In the genomic region with DNA sequence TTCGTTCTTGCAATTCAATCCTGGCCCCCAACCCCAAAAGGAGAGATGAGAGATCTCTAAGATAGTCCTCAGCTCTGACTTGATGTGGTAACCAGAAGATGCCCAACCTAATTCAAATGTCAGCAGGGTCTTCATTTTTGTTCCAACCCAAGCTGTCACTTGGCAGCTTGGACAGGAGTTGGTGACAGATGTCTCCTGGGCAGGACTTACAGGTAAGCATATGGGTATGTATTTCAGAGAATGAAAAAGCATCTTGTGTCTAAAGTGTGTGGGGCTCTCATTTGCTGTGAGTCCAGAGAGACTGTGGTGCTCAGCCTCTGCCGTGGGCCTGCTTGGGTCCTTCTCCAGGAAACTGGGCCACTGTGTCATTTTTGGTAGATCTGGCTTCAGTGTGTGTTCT, we compare ENCODE assay signal across 25 mouse cellular contexts. TPM values are rescaled to one million over a fixed set of nuclear protein-coding genes. Genes with fewer than 3 reads are reported as not detected.
DNase-seq lines count a peak whose midpoint lies in the region; ATAC-seq and TF ChIP-seq lines count a peak whose summit lies in the region.
"Had no signal": no experiment of that assay in that cellular context is flagged by ENCODE, and none has a peak within 500 bp of the region (broad histone marks: within the 10 kb centered on the region; RNA-seq: fewer than 3 reads in every experiment).

No protein-coding gene starts in this region.

- no peak overlapping the region for H3K9ac ChIP-seq in midbrain, postnatal 0 days (replicated peaks; ENCODE audit: low read length, poor library complexity, severe bottlenecking)
- no peak overlapping the region for H3K9ac ChIP-seq in midbrain, embryonic 16.5 days (ENCODE audit: low read depth, low read length)
- H3K9ac ChIP-seq: embryonic facial prominence, embryonic 13.5 days; forebrain, embryonic 15.5 days; heart, embryonic 13.5 days; intestine, embryonic 15.5 days; limb, embryonic 13.5 days; lung, embryonic 15.5 days; neural tube, embryonic 13.5 days had no signal

- H3K27ac ChIP-seq in midbrain, postnatal 0 days (ENCODE audit: low read depth, low read length) = no peak overlapping the region
- no peak overlapping the region for H3K27ac ChIP-seq in midbrain, embryonic 16.5 days (ENCODE audit: low read length)
- no peak overlapping the region for H3K27ac ChIP-seq in cerebellum, adult 2 months (ENCODE audit: insufficient read depth, low read length)
- H3K27ac ChIP-seq: embryonic facial prominence, embryonic 13.5 days; forebrain, embryonic 10.5 days; forebrain, embryonic 15.5 days; gastrocnemius, adult 2 months; heart, embryonic 13.5 days; hindbrain, embryonic 10.5 days; intestine, embryonic 15.5 days; limb, embryonic 13.5 days; lung, embryonic 15.5 days; neural tube, embryonic 13.5 days had no signal

- no peaks in the 10 kb centered on the region for H3K4me1 ChIP-seq in midbrain, postnatal 0 days (ENCODE audit: insufficient read depth, low read length)
- 0 out of 2 replicates have a peak, but pooled peaks cover 3% of the 10 kb centered on the region for H3K4me1 ChIP-seq in midbrain, embryonic 16.5 days (ENCODE audit: control insufficient read depth, insufficient read depth, low read length)
- H3K4me1 ChIP-seq in cerebellum, adult 2 months (ENCODE audit: control insufficient read depth, insufficient read depth, low read length) = peaks cover 52% of the 10 kb centered on the region
- H3K4me1 ChIP-seq: embryonic facial prominence, embryonic 13.5 days; forebrain, embryonic 15.5 days; intestine, embryonic 15.5 days; lung, embryonic 15.5 days had no signal

- H3K4me2 ChIP-seq in midbrain, postnatal 0 days (ENCODE audit: low read depth, low read length, poor library complexity, severe bottlenecking) = no peak overlapping the region
- no peak overlapping the region for H3K4me2 ChIP-seq in midbrain, embryonic 16.5 days (ENCODE audit: low read length)
- H3K4me2 ChIP-seq: embryonic facial prominence, embryonic 13.5 days; forebrain, embryonic 15.5 days; heart, embryonic 13.5 days; intestine, embryonic 15.5 days; limb, embryonic 13.5 days; liver, embryonic 11.5 days; lung, embryonic 15.5 days; midbrain, embryonic 11.5 days; neural tube, embryonic 13.5 days had no signal

- no peaks in the 10 kb centered on the region for H3K27me3 ChIP-seq in midbrain, postnatal 0 days (ENCODE audit: insufficient read depth, low read length)
- H3K27me3 ChIP-seq in midbrain, embryonic 16.5 days (ENCODE audit: control insufficient read depth, insufficient read depth, low read depth, low read length) = no peaks in the 10 kb centered on the region; the same call in 1 of the 2 replicates
- no peaks in the 10 kb centered on the region for H3K27me3 ChIP-seq in cerebellum, adult 2 months (ENCODE audit: control insufficient read depth, insufficient read depth, low read length)
- H3K27me3 ChIP-seq: forebrain, embryonic 15.5 days; heart, embryonic 13.5 days; intestine, embryonic 15.5 days; lung, embryonic 15.5 days had no signal

- H3K36me3 ChIP-seq in midbrain, postnatal 0 days (ENCODE audit: insufficient read depth, low read length) = no peaks in the 10 kb centered on the region
- H3K36me3 ChIP-seq in midbrain, embryonic 16.5 days (ENCODE audit: control insufficient read depth, insufficient read depth, low read length) = no peaks in the 10 kb centered on the region
- H3K36me3 ChIP-seq: embryonic facial prominence, embryonic 13.5 days; forebrain, embryonic 10.5 days; forebrain, embryonic 15.5 days; heart, embryonic 13.5 days; hindbrain, embryonic 10.5 days; intestine, embryonic 15.5 days; limb, embryonic 13.5 days; lung, embryonic 15.5 days; neural tube, embryonic 13.5 days had no signal

- peak; percentile 15 for DNase-seq in midbrain, postnatal 0 days (ENCODE audit: low spot score)
- DNase-seq in cerebellum, adult 2 months = peak; percentile 68 to 85
- DNase-seq in cerebellum, postnatal 14 days = peak; percentile 75 to 84
- no peak for DNase-seq in kidney, postnatal 14 days
- no peak for DNase-seq in adrenal gland, adult 2 months
- DNase-seq: B cell, adult 2 months; gastrocnemius, adult 2 months; gastrocnemius, postnatal 36 days; heart, adult 18-20 months; heart, postnatal 10 days; kidney, adult 2 months; layer of hippocampus, adult 9-11 months had no signal

- whole genome bisulfite sequencing in midbrain, postnatal 0 days = 84% methylated on average over 2 of the region's 2 CpGs
- WGBS in midbrain, embryonic 16.5 days = 94% methylated on average over 2 of the region's 2 CpGs
- WGBS in cerebellum, adult 2 months = 15% methylated on average over 2 of the region's 2 CpGs

- TF ChIP-seq POLR2A in cerebellum, adult 2 months (IDR thresholded peaks at IDR 0.05; ENCODE audit: borderline replicate concordance, insufficient read depth, low read length) = no peak

- ATAC-seq in midbrain, postnatal 0 days (ENCODE audit: low FRiP score) = no peak
- no peak for ATAC-seq in midbrain, embryonic 16.5 days
- ATAC-seq: forebrain, embryonic 15.5 days; hindbrain, embryonic 16.5 days; intestine, embryonic 15.5 days had no signal

- no peak overlapping the region for H3K4me3 ChIP-seq in midbrain, postnatal 0 days (ENCODE audit: low read depth, low read length)
- H3K4me3 ChIP-seq in midbrain, embryonic 16.5 days (ENCODE audit: low read depth, low read length) = no peak overlapping the region
- H3K4me3 ChIP-seq in cerebellum, adult 2 months (replicated peaks; ENCODE audit: insufficient read depth, low read depth, low read length) = no peak overlapping the region
- H3K4me3 ChIP-seq: embryonic facial prominence, embryonic 13.5 days; forebrain, embryonic 10.5 days; forebrain, embryonic 15.5 days; gastrocnemius, adult 2 months; heart, embryonic 13.5 days; hindbrain, embryonic 10.5 days; intestine, embryonic 15.5 days; limb, embryonic 13.5 days; lung, embryonic 15.5 days; neural tube, embryonic 13.5 days had no signal

- no peak for TF ChIP-seq CTCF in midbrain, postnatal 0 days (IDR thresholded peaks at IDR 0.05)
- no peak for TF ChIP-seq CTCF in cerebellum, adult 2 months (IDR thresholded peaks at IDR 0.05; ENCODE audit: borderline replicate concordance, insufficient read depth, low read depth, low read length)

- no peaks in the 10 kb centered on the region for H3K9me3 ChIP-seq in midbrain, postnatal 0 days (ENCODE audit: low read length)
- no peaks in the 10 kb centered on the region for H3K9me3 ChIP-seq in midbrain, embryonic 16.5 days (replicated peaks; ENCODE audit: control insufficient read depth, low read length, poor library complexity, severe bottlenecking)
- H3K9me3 ChIP-seq: embryonic facial prominence, embryonic 13.5 days; forebrain, embryonic 10.5 days; forebrain, embryonic 15.5 days; heart, embryonic 13.5 days; hindbrain, embryonic 10.5 days; intestine, embryonic 15.5 days; limb, embryonic 13.5 days; lung, embryonic 15.5 days; neural tube, embryonic 13.5 days had no signal

RNA-seq across cellular contexts. Expression of a gene that starts 23.6 kb away (rescaled TPM):
- total RNA-seq in midbrain, postnatal 0 days (2014; rRNA removed) = 53.8 and 67.5 TPM in 2 replicates
- polyA plus RNA-seq in midbrain, postnatal 0 days (2015; fragmentation: Nextera tagmentation; extraction: Ambion mirVana) = 12.4 and 18.3 TPM in 2 replicates
- 21.5 and 23.6 TPM in 2 replicates for polyA plus RNA-seq in midbrain, embryonic 16.5 days (2015; fragmentation: Nextera tagmentation; extraction: Ambion mirVana)
- polyA plus RNA-seq in cerebellum, adult 2 months (2012; rRNA removed) = 32.5 and 35.8 TPM in 2 replicates
- total RNA-seq in adrenal gland, adult 2 months (2021) = 1 to 10 TPM; 6.4 to 6.9 TPM
- polyA plus RNA-seq in adrenal gland, adult 2 months (2012; rRNA removed) = 3.3 and 4.8 TPM in 2 replicates

RNA-seq across cellular contexts. Expression of a gene that starts 50.7 kb away (rescaled TPM):
- 1.0 and 1.8 TPM in 2 replicates for total RNA-seq in midbrain, postnatal 0 days (2014; rRNA removed)
- 0.53 and 0.70 TPM in 2 replicates for polyA plus RNA-seq in midbrain, postnatal 0 days (2015; fragmentation: Nextera tagmentation; extraction: Ambion mirVana)
- 1.5 and 1.7 TPM in 2 replicates for polyA plus RNA-seq in midbrain, embryonic 16.5 days (2015; fragmentation: Nextera tagmentation; extraction: Ambion mirVana)
- 0.10 and 0.14 TPM in 2 replicates for polyA plus RNA-seq in cerebellum, adult 2 months (2012; rRNA removed)
- 1 to 10 TPM in 1 of 2 experiments, under 1 TPM in 1; 0.55 to 1.2 TPM for total RNA-seq in adrenal gland, adult 2 months (2021)
- polyA plus RNA-seq in adrenal gland, adult 2 months (2012; rRNA removed) = 0.51 and 0.66 TPM in 2 replicates
- total RNA-seq: gastrocnemius, adult 2 months had no signal

Comparison
In these comparisons a context has a peak if more than half of its experiments do, and no peak if none do; other contexts are left out.
1. DNase-seq: peak in midbrain, postnatal 0 days (single experiment), cerebellum, adult 2 months (2 of 2) and cerebellum, postnatal 14 days (2 of 2); none in kidney, postnatal 14 days (single experiment) and adrenal gland, adult 2 months (single experiment).